Mouse (Mus musculus) lung, postnatal 0 days (tissue): ENCODE data around the gene Exoc3l2. TPM values are rescaled to one million over a fixed set of nuclear protein-coding genes. Genes with fewer than 3 reads are reported as not detected.

Experiments
- ATAC-seq: fragments of 200-750 bp; cut with Nextera tagmentation; 2 replicates; pipeline ENCODE4 v1.8.0; 2017; ENCODE audit warnings: moderate library complexity
- DNase-seq: peaks from one replicate; pipeline ENCODE4 v3.0.0-alpha.2; 2016; ENCODE audit warnings: low spot score
- H3K27ac ChIP-seq: fragments of 300-500 bp; sonication (generic); 2 replicates; pipeline ENCODE4 v1.5.1; 2014; ENCODE audit warnings: antibody characterized with exemption, mild to moderate bottlenecking, low read length, mixed read lengths
- H3K27me3 ChIP-seq: fragments of 300-500 bp; sonication (generic); replicated peaks from 2 replicates; pipeline ENCODE4 v1.6.1; 2014; ENCODE audit warnings: low read length, mixed read lengths; ENCODE audit not compliant: insufficient read depth
- H3K36me3 ChIP-seq: fragments of 300-500 bp; sonication (generic); 2 replicates; pipeline ENCODE4 v1.6.1; 2014; ENCODE audit warnings: low read length, mixed read lengths; ENCODE audit not compliant: insufficient read depth
- H3K4me1 ChIP-seq: fragments of 300-500 bp; sonication (generic); 2 replicates; pipeline ENCODE4 v1.6.1; 2014; ENCODE audit warnings: antibody characterized with exemption, low read depth, low read length, mixed read lengths; ENCODE audit not compliant: insufficient read depth
- H3K4me2 ChIP-seq: fragments of 300-500 bp; sonication (generic); replicated peaks from 2 replicates; pipeline ENCODE4 v1.6.1; 2014; ENCODE audit warnings: low read depth, mild to moderate bottlenecking, low read length, moderate library complexity, mixed read lengths
- H3K4me3 ChIP-seq: fragments of 300-500 bp; sonication (generic); 2 replicates; pipeline ENCODE4 v1.5.1; 2014; ENCODE audit warnings: low read depth, low read length
- H3K9ac ChIP-seq: fragments of 300-500 bp; sonication (generic); replicated peaks from 2 replicates; pipeline ENCODE4 v1.6.1; 2014; ENCODE audit warnings: low read depth, mild to moderate bottlenecking
- H3K9me3 ChIP-seq: fragments of 300-500 bp; sonication (generic); 2 replicates; pipeline ENCODE4 v1.6.1; 2016; ENCODE audit warnings: low read length, mixed read lengths
- CTCF ChIP-seq: IDR thresholded peaks from 2 replicates; pipeline ENCODE4 v1.5.1; 2016; ENCODE audit warnings: antibody characterized with exemption, mild to moderate bottlenecking
- EP300 ChIP-seq: IDR thresholded peaks from 2 replicates; pipeline ENCODE4 v1.6.1; 2016; ENCODE audit warnings: antibody characterized with exemption, mild to moderate bottlenecking, control low read depth
- WGBS: fragments of 180-500 bp; shearing (Covaris S2); extraction: QIAGEN DNeasy Blood & Tissue Kit; methylation state at CpG from one replicate; pipeline ENCODE4 v1.1.7; 2014; 5-methylcytosine and 5-hydroxymethylcytosine counted together
- polyA plus RNA-seq: library from polyadenylated mRNA; unstranded; fragments of >200 nt; fragmentation: Nextera tagmentation; extraction: Ambion mirVana; gene quantifications from 2 replicates; pipeline ENCODE4 v1.2.1, GENCODE M21; 2015

The Exoc3l2 gene
- polyA plus RNA-seq, 1 experiment from 2014 or later, result 1.1 TPM

GRCm38 (mm10) chr7:19473875-19474443 lies 10.8 kb downstream of the Exoc3l2 start:
- DNase-seq, result peak; percentile 86

GRCm38 (mm10) chr7:19477084-19477483 lies 14.0 kb downstream of the Exoc3l2 start:
- TF ChIP-seq CTCF (peak; percentile 54), EP300 (no peak)
- H3K36me3 ChIP-seq, result no peaks in the 10 kb centered on the region
- H3K4me2 ChIP-seq, result no peak overlapping the region
- no peak overlapping the region for H3K4me3 ChIP-seq
- no peak overlapping the region for H3K27ac ChIP-seq
- peaks cover 5% of the 10 kb centered on the region; the same call in 1 of the 2 replicates for H3K27me3 ChIP-seq
- DNase-seq, result no peak
- peaks cover 4% of the 10 kb centered on the region; the same call in 1 of the 2 replicates for H3K4me1 ChIP-seq
- no peak overlapping the region for H3K9ac ChIP-seq
- WGBS, result 60% methylated on average over 2 of the region's 2 CpGs
- ATAC-seq, result no peak
- H3K9me3 ChIP-seq, result no peaks in the 10 kb centered on the region

More at GRCm38 (mm10) chr7:19473875-19474443, 10.8 kb downstream of the Exoc3l2 start:
- Histone ChIP-seq H3K27ac (peak overlapping the region; percentile 43), H3K4me1 (peaks cover 4% of the 10 kb centered on the region; the same call in 1 of the 2 replicates), H3K4me2 (peak overlapping the region; percentile 88), H3K36me3 (no peaks in the 10 kb centered on the region), H3K27me3 (peaks cover 18% of the 10 kb centered on the region; the same call in 1 of the 2 replicates), H3K4me3 (peak overlapping the region; percentile 57), H3K9me3 (no peaks in the 10 kb centered on the region), H3K9ac (0 out of 2 replicates have a peak overlapping the region, but pooled peaks have one; percentile 16)
- peak; percentile 84 for ATAC-seq
- 3% methylated on average over 60 of the region's 89 CpGs for WGBS
- TF ChIP-seq EP300 (no peak), CTCF (no peak)

GRCm38 (mm10) chr7:19477624-19478384 lies 14.7 kb downstream of the Exoc3l2 start:
- peak overlapping the region; percentile 9; the same call in 1 of the 2 replicates for H3K27ac ChIP-seq
- H3K4me1 ChIP-seq, result peaks cover 4% of the 10 kb centered on the region; the same call in 1 of the 2 replicates
- DNase-seq (peak; percentile 41), ATAC-seq (peak; percentile 58)
- no peaks in the 10 kb centered on the region for H3K9me3 ChIP-seq
- TF ChIP-seq CTCF, result 0 out of 2 replicates have a peak, but pooled peaks have one; percentile 8
- TF ChIP-seq EP300, result no peak
- H3K9ac ChIP-seq, result no peak overlapping the region
- no peak overlapping the region for H3K4me2 ChIP-seq
- H3K27me3 ChIP-seq, result peaks cover 5% of the 10 kb centered on the region; the same call in 1 of the 2 replicates
- H3K4me3 ChIP-seq, result no peak overlapping the region
- 17% methylated on average over 14 of the region's 14 CpGs for WGBS
- H3K36me3 ChIP-seq, result no peaks in the 10 kb centered on the region

- Histone ChIP-seq H3K9me3 (no peaks in the 10 kb centered on the region), H3K27me3 (no peaks in the 10 kb centered on the region), H3K4me3 (no peak overlapping the region), H3K36me3 (no peaks in the 10 kb centered on the region), H3K9ac (no peak overlapping the region), H3K27ac (no peak overlapping the region), H3K4me1 (no peaks in the 10 kb centered on the region), H3K4me2 (no peak overlapping the region)
- ATAC-seq (no peak), DNase-seq (no peak)
- TF ChIP-seq CTCF, result no peak
- no peak for TF ChIP-seq EP300
- WGBS, result 87% methylated on average over 8 of the region's 8 CpGs
Measured at GRCm38 (mm10) chr7:19483281-19483680, 20.1 kb downstream of the Exoc3l2 start.

GRCm38 (mm10) chr7:19485488-19485887 lies 22.4 kb downstream of the Exoc3l2 start:
- Histone ChIP-seq H3K27ac (no peak overlapping the region), H3K36me3 (no peaks in the 10 kb centered on the region), H3K4me3 (no peak overlapping the region), H3K27me3 (peaks cover 15% of the 10 kb centered on the region; the same call in 1 of the 2 replicates), H3K4me1 (no peaks in the 10 kb centered on the region), H3K9me3 (no peaks in the 10 kb centered on the region), H3K4me2 (no peak overlapping the region), H3K9ac (no peak overlapping the region)
- WGBS, result 83% methylated on average over 1 of the region's 1 CpGs
- no peak for TF ChIP-seq CTCF
- TF ChIP-seq EP300, result no peak
- ATAC-seq (no peak), DNase-seq (no peak)

- no peak overlapping the region for H3K9ac ChIP-seq
- ATAC-seq, result no peak
- no peaks in the 10 kb centered on the region for H3K9me3 ChIP-seq
- no peak overlapping the region for H3K4me3 ChIP-seq
- no peak for DNase-seq
- no peaks in the 10 kb centered on the region for H3K36me3 ChIP-seq
- WGBS, result 83% methylated on average over 7 of the region's 7 CpGs
- peaks cover 15% of the 10 kb centered on the region; the same call in 1 of the 2 replicates for H3K27me3 ChIP-seq
- no peak overlapping the region for H3K27ac ChIP-seq
- TF ChIP-seq EP300 (no peak), CTCF (no peak)
- no peak overlapping the region for H3K4me2 ChIP-seq
- H3K4me1 ChIP-seq, result no peaks in the 10 kb centered on the region
Measured at GRCm38 (mm10) chr7:19486549-19486948, 23.4 kb downstream of the Exoc3l2 start.
